Mouse (Mus musculus): ENCODE measurements around the gene Stk32c. TPM values are rescaled to one million over a fixed set of nuclear protein-coding genes. Genes with fewer than 3 reads are reported as not detected.

The Stk32c gene
- total and polyA plus RNA-seq, 3 experiments, result 0.21 TPM; not detected in 2

DNA sequence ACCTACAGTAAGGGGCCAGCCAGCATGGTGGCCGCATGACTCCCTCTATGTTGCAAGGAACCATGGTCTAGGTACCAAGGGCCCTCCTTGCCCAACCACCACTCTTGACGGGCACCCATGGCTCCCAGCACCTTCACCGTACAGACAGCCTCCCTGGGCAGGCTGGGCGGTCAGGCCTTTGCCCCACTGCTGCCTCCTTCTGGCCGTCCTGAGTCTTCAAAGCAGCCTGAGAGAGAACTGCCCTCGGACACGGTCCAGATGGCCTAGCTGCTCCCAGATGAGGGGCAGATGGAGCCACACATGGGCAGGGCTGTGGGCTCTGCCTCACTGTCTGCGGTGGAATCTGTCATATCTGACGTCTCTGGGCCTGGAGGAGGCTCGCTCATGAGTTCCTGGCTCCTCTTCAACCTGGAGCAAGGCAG is 109.1 kb downstream of the Stk32c start:
- Histone ChIP-seq H3K36me3 (ENCODE audit: control insufficient read depth in 1 of 2, insufficient read depth in 2 of 2, low read length in 2 of 2) (no peaks in the 10 kb centered on the region), H3K9me3 (replicated peaks; ENCODE audit: insufficient read depth, low read length) (no peaks in the 10 kb centered on the region), H3K9ac (ENCODE audit: control insufficient read depth, low read depth, low read length, poor library complexity, severe bottlenecking) (no peak overlapping the region), H3K4me3 (ENCODE audit: control insufficient read depth in 1 of 2, insufficient read depth in 1 of 2, low read depth in 2 of 2, low read length in 2 of 2) (no peak overlapping the region), H3K79me2 (ENCODE audit: control insufficient read depth, insufficient read depth, low read length, poor library complexity) (no peaks in the 10 kb centered on the region), H3K4me1 (ENCODE audit: control insufficient read depth in 1 of 2, insufficient read depth in 2 of 2, low read length in 2 of 2) (no peaks in the 10 kb centered on the region), H3K27ac (ENCODE audit: control insufficient read depth, low read depth, low read length) (no peak overlapping the region), H3K27me3 (ENCODE audit: control insufficient read depth in 1 of 2, insufficient read depth in 2 of 2, low read length in 2 of 2) (no peaks in the 10 kb centered on the region)
- TF ChIP-seq UBTF (IDR thresholded peaks at IDR 0.05; ENCODE audit: borderline replicate concordance, insufficient read depth, low read depth, low read length) (no peak), ZKSCAN1 (IDR thresholded peaks at IDR 0.05; ENCODE audit: low read depth, low read length) (no peak), ZC3H11A (IDR thresholded peaks at IDR 0.05; ENCODE audit: low read depth, low read length) (no peak), MAFK (IDR thresholded peaks at IDR 0.05; ENCODE audit: borderline replicate concordance, low read depth, low read length) (no peak), ELF1 (IDR thresholded peaks at IDR 0.05; ENCODE audit: low read depth, low read length) (no peak), MAX (IDR thresholded peaks at IDR 0.05; ENCODE audit: low read length) (no peak), E2F4 (IDR thresholded peaks at IDR 0.05; ENCODE audit: borderline replicate concordance, low read depth, low read length) (no peak)
- no peak for DNase-seq (ENCODE audit: low read depth, low spot score)

DNA sequence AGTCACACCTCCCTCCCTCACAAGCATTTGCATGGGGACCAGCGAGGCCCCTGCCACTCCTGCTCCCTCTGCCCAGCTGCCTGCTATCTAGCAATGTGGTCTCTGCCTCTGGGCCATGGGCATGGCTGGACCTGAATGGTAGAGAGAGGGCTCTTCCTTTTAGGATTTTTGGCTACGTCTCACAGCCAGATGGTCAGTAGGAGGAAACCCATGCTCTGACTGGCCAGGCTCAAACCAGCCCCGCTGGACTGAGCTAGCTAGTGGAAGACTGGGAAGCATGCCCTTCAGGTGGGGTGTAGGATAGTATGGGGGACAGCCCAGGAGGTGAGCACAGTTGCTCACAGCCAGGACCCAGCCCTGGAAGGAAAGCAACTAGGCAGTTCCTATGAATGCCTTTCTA is 111.3 kb downstream of the Stk32c start:
- TF ChIP-seq ETS1 (IDR thresholded peaks at IDR 0.05; ENCODE audit: low read depth, low read length) (no peak), E2F4 (IDR thresholded peaks at IDR 0.05; ENCODE audit: borderline replicate concordance, low read depth, low read length) (no peak), RCOR1 (IDR thresholded peaks at IDR 0.05; ENCODE audit: low read depth, low read length) (no peak), CHD2 (IDR thresholded peaks at IDR 0.05; ENCODE audit: low read length) (no peak), UBTF (IDR thresholded peaks at IDR 0.05; ENCODE audit: borderline replicate concordance, insufficient read depth, low read depth, low read length) (no peak), MAX (IDR thresholded peaks at IDR 0.05; ENCODE audit: low read length) (no peak), POLR2AphosphoS2 (IDR thresholded peaks at IDR 0.05; ENCODE audit: low read length) (no peak), GATA1 (IDR thresholded peaks at IDR 0.05; ENCODE audit: low read depth, low read length) (no peak)
- Histone ChIP-seq H3K27ac (ENCODE audit: control insufficient read depth, low read depth, low read length) (no peak overlapping the region), H3K79me2 (ENCODE audit: control insufficient read depth, insufficient read depth, low read length, poor library complexity) (no peaks in the 10 kb centered on the region), H3K4me3 (ENCODE audit: control insufficient read depth in 1 of 2, insufficient read depth in 1 of 2, low read depth in 2 of 2, low read length in 2 of 2) (no peak overlapping the region), H3K36me3 (ENCODE audit: control insufficient read depth in 1 of 2, insufficient read depth in 2 of 2, low read length in 2 of 2) (no peaks in the 10 kb centered on the region), H3K27me3 (ENCODE audit: control insufficient read depth in 1 of 2, insufficient read depth in 2 of 2, low read length in 2 of 2) (no peaks in the 10 kb centered on the region), H3K9me3 (replicated peaks; ENCODE audit: insufficient read depth, low read length) (no peaks in the 10 kb centered on the region), H3K9ac (ENCODE audit: control insufficient read depth, low read depth, low read length, poor library complexity, severe bottlenecking) (no peak overlapping the region), H3K4me1 (ENCODE audit: control insufficient read depth in 1 of 2, insufficient read depth in 2 of 2, low read length in 2 of 2) (no peaks in the 10 kb centered on the region)
- DNase-seq (ENCODE audit: low read depth, low spot score), result no peak

DNA sequence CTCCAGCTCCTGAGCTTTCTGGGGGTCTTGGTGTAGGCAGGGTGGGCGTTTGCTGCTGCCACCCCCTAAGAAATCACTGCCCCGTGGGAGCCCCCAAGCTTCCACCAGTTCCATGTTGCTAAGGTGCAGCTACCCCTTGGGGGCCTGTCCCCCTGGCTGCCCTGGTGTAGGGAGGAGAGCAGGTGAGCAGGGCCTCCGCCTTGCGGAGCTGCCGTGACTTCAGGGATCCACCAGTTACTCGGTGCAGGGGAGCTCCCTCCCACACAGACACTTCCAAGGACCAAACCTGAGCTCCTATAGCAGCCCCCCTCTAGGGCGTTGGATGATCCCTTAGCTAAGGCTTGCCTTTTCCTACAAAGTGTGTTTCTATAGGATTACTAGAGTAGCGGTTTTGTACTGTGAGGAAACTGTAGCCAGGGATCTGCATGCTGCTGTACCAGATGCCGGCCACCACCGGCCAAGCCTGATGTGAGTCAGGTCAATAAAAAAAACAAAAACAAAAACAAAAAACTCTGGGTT is 111.8 kb downstream of the Stk32c start:
- H3K27me3 ChIP-seq (ENCODE audit: control insufficient read depth in 1 of 2, insufficient read depth in 2 of 2, low read length in 2 of 2), result no peaks in the 10 kb centered on the region

More for the DNA sequence above, 111.8 kb downstream of the Stk32c start:
- Histone ChIP-seq H3K27ac (ENCODE audit: control insufficient read depth, low read depth, low read length) (no peak overlapping the region), H3K79me2 (ENCODE audit: control insufficient read depth, insufficient read depth, low read length, poor library complexity) (no peaks in the 10 kb centered on the region), H3K36me3 (ENCODE audit: control insufficient read depth in 1 of 2, insufficient read depth in 2 of 2, low read length in 2 of 2) (no peaks in the 10 kb centered on the region), H3K9ac (ENCODE audit: control insufficient read depth, low read depth, low read length, poor library complexity, severe bottlenecking) (no peak overlapping the region), H3K4me1 (ENCODE audit: control insufficient read depth in 1 of 2, insufficient read depth in 2 of 2, low read length in 2 of 2) (no peaks in the 10 kb centered on the region), H3K9me3 (replicated peaks; ENCODE audit: insufficient read depth, low read length) (no peaks in the 10 kb centered on the region), H3K4me3 (ENCODE audit: control insufficient read depth in 1 of 2, insufficient read depth in 1 of 2, low read depth in 2 of 2, low read length in 2 of 2) (no peak overlapping the region)
- no peak for DNase-seq (ENCODE audit: low read depth, low spot score)
- TF ChIP-seq POLR2AphosphoS5 (IDR thresholded peaks at IDR 0.05; ENCODE audit: borderline replicate concordance, low read depth, low read length) (no peak), E2F4 (IDR thresholded peaks at IDR 0.05; ENCODE audit: borderline replicate concordance, low read depth, low read length) (no peak), MAX (IDR thresholded peaks at IDR 0.05; ENCODE audit: low read length) (no peak)

Measured in MEL (cell line).